Mouse (Mus musculus) megakaryocyte, embryonic 14.5 days (primary cell): ENCODE results near the gene Fastkd1.

Source experiments
- FLI1 ChIP-seq: IDR thresholded peaks from 2 replicates; pipeline ENCODE4 v1.6.1; 2012; ENCODE audit warnings: low read length, inconsistent platforms, mixed read lengths
- GATA1 ChIP-seq: IDR thresholded peaks from 3 replicates; pipeline ENCODE4 v1.6.1; 2012; ENCODE audit warnings: mixed read lengths, low read length, inconsistent platforms, borderline replicate concordance

DNA sequence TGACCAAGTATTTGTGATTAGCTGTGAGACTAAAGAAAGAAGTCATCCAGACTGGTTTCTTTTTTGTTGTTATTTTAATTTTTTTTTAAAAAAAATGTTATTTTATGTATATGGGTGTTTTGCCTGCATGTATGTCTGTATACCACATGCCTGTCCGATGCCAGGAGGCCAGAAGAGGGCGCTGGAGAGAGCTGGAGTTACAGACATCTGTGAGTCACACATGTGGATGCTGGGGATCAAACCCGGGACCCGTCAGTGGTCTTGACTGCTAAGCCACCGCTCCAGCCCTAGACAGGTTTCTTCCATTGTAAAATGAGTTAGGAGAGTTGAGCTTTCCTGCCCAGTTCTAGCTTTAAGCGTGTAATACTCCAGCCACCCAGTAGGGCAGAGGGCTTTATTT lies 33.3 kb downstream of the Fastkd1 start:
- TF ChIP-seq GATA1 (no peak), FLI1 (no peak)
